Mouse (Mus musculus): ENCODE results near the gene Add3. TPM values are rescaled to one million over a fixed set of nuclear protein-coding genes. Genes with fewer than 3 reads are reported as not detected.

Gene Add3
- total and polyA plus RNA-seq, 3 experiments, result 10.9 to 89.2 (median 81.6) TPM

DNA sequence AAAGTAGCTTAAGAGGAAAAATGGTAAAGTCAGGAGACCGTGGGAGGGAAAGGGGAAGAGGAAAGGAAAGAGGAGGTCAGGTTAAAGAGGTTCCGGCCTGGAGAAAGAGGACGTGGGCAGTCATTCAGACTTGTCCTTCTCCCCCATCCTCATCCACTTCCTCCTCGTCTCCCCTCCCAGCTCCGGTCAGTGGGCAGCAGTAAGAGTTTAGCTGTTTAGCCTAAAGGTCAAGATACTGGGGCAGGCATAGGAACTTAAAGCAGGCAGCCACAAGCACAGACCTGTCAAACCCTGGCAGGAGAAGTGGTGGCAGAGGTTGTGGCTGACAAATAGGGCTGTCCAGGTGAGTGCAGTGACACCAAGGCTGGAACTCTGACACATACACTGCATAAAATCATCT lies 30.4 kb downstream of the Add3 start:
- DNase-seq (ENCODE audit: low spot score), result no peak
- Histone ChIP-seq H3K9me3 (replicated peaks) (no peaks in the 10 kb centered on the region), H3K27me3 (ENCODE audit: insufficient read depth, low read length) (no peaks in the 10 kb centered on the region), H3K4me1 (ENCODE audit: insufficient read depth, low read depth, low read length) (peaks cover 27% of the 10 kb centered on the region), H3K36me3 (replicated peaks) (peaks cover 40% of the 10 kb centered on the region), H3K4me3 (ENCODE audit: low read depth, low read length) (no peak overlapping the region)
- TF ChIP-seq POLR2AphosphoS5 (IDR thresholded peaks at IDR 0.05; ENCODE audit: insufficient replicate concordance, low read depth, low read length), result no peak
- no peak for TF ChIP-seq GATA1 (IDR thresholded peaks at IDR 0.05; ENCODE audit: borderline replicate concordance, low read length)
- TF ChIP-seq TAL1 (conservative IDR thresholded peaks at IDR 0.05; ENCODE audit: low read depth, low read length), result no peak
- TF ChIP-seq CTCF (IDR thresholded peaks at IDR 0.05; ENCODE audit: low read depth, low read length), result no peak
- TF ChIP-seq GATA2 (IDR thresholded peaks at IDR 0.05; ENCODE audit: borderline replicate concordance, low read depth, low read length), result no peak
- no peak for ATAC-seq (ENCODE audit: extremely low read depth, insufficient number of reproducible peaks, low FRiP score, poor library complexity, severe bottlenecking)

DNA sequence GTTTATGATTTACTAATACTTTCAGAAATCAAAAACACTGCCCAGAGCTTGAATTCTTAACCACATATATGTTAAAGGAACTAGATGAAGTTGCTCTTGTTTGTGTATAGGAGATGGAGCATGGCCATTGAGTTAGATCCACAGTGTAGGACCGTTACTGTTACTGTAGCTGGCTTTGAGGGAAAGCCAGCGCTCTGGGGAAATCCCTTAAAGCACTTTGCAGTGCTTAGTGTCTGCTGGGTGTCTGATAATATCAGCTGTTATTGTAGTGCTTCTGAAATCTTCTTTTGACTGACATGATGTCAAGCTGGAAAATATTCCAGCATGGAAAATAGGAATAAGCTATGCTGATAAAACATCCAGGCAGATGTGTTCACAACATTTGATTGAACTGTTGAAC lies 33.8 kb downstream of the Add3 start:
- ATAC-seq (ENCODE audit: extremely low read depth, insufficient number of reproducible peaks, low FRiP score, poor library complexity, severe bottlenecking) (no peak), DNase-seq (ENCODE audit: low spot score) (no peak)
- Histone ChIP-seq H3K36me3 (replicated peaks) (peaks cover 32% of the 10 kb centered on the region), H3K9me3 (replicated peaks) (no peaks in the 10 kb centered on the region), H3K4me1 (ENCODE audit: insufficient read depth, low read depth, low read length) (peaks cover 24% of the 10 kb centered on the region), H3K27me3 (ENCODE audit: insufficient read depth, low read length) (no peaks in the 10 kb centered on the region), H3K4me3 (ENCODE audit: low read depth, low read length) (no peak overlapping the region)
- no peak for TF ChIP-seq TAL1 (conservative IDR thresholded peaks at IDR 0.05; ENCODE audit: low read depth, low read length)
- no peak for TF ChIP-seq GATA1 (IDR thresholded peaks at IDR 0.05; ENCODE audit: borderline replicate concordance, low read length)
- no peak for TF ChIP-seq GATA2 (IDR thresholded peaks at IDR 0.05; ENCODE audit: borderline replicate concordance, low read depth, low read length)
- no peak for TF ChIP-seq CTCF (IDR thresholded peaks at IDR 0.05; ENCODE audit: low read depth, low read length)
- TF ChIP-seq POLR2AphosphoS5 (IDR thresholded peaks at IDR 0.05; ENCODE audit: insufficient replicate concordance, low read depth, low read length), result no peak

DNA sequence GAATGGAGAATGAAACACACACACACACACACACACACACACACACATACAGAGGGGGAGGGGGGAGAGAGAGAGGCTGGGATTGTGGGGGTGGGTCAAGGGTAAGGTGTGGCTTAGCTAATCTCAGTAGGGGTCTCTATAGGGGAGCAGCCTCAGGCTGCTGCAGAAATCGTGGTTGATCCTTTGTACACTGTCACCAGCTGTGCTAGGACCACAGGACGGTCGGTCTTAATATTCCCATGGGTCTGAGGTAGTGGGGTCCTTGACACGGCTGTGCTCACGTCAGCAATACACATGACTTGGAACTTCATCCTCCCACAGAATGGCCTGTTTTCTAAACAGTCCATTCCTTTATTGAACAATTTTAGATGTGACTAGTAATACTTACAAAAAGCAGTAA lies 35.3 kb downstream of the Add3 start:
- no peaks in the 10 kb centered on the region for H3K9me3 ChIP-seq (replicated peaks)
- peaks cover 33% of the 10 kb centered on the region for H3K36me3 ChIP-seq (replicated peaks)
- peaks cover 32% of the 10 kb centered on the region for H3K4me1 ChIP-seq (ENCODE audit: insufficient read depth, low read depth, low read length)
- H3K4me3 ChIP-seq (ENCODE audit: low read depth, low read length), result no peak overlapping the region
- no peak for DNase-seq (ENCODE audit: low spot score)
- ATAC-seq (ENCODE audit: extremely low read depth, insufficient number of reproducible peaks, low FRiP score, poor library complexity, severe bottlenecking), result no peak
- TF ChIP-seq GATA1 (IDR thresholded peaks at IDR 0.05; ENCODE audit: borderline replicate concordance, low read length) (no peak), CTCF (IDR thresholded peaks at IDR 0.05; ENCODE audit: low read depth, low read length) (no peak), POLR2AphosphoS5 (IDR thresholded peaks at IDR 0.05; ENCODE audit: insufficient replicate concordance, low read depth, low read length) (no peak), TAL1 (conservative IDR thresholded peaks at IDR 0.05; ENCODE audit: low read depth, low read length) (no peak), GATA2 (IDR thresholded peaks at IDR 0.05; ENCODE audit: borderline replicate concordance, low read depth, low read length) (no peak)
- H3K27me3 ChIP-seq (ENCODE audit: insufficient read depth, low read length), result no peaks in the 10 kb centered on the region

DNA sequence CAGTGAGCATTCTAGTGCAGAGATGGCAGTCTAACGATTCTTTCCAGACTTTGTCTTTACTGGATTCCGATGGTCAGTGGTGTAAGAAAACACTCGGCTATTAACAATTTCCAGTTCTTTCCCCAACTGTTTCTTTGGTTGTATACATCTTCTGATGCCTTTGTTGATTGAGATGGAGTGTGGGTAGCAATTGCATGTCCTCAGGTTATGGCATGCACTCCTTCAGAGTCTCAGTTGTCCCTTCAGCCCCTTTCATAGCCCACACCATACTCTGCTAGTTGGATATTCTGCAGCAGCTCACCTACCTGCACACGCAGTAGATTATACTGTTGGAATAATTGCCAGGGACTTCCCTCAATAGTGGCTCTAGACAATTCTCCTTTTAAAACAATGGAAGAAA lies 36.3 kb downstream of the Add3 start:
- Histone ChIP-seq H3K4me3 (ENCODE audit: low read depth, low read length) (no peak overlapping the region), H3K36me3 (replicated peaks) (peaks cover 31% of the 10 kb centered on the region), H3K9me3 (replicated peaks) (no peaks in the 10 kb centered on the region), H3K27me3 (ENCODE audit: insufficient read depth, low read length) (no peaks in the 10 kb centered on the region; the same call in 1 of the 2 replicates), H3K4me1 (ENCODE audit: insufficient read depth, low read depth, low read length) (peaks cover 35% of the 10 kb centered on the region)
- ATAC-seq (ENCODE audit: extremely low read depth, insufficient number of reproducible peaks, low FRiP score, poor library complexity, severe bottlenecking) (no peak), DNase-seq (ENCODE audit: low spot score) (no peak)
- no peak for TF ChIP-seq CTCF (IDR thresholded peaks at IDR 0.05; ENCODE audit: low read depth, low read length)
- TF ChIP-seq GATA1 (IDR thresholded peaks at IDR 0.05; ENCODE audit: borderline replicate concordance, low read length), result no peak
- TF ChIP-seq TAL1 (conservative IDR thresholded peaks at IDR 0.05; ENCODE audit: low read depth, low read length), result no peak
- TF ChIP-seq POLR2AphosphoS5 (IDR thresholded peaks at IDR 0.05; ENCODE audit: insufficient replicate concordance, low read depth, low read length), result no peak
- TF ChIP-seq GATA2 (IDR thresholded peaks at IDR 0.05; ENCODE audit: borderline replicate concordance, low read depth, low read length), result no peak

DNA sequence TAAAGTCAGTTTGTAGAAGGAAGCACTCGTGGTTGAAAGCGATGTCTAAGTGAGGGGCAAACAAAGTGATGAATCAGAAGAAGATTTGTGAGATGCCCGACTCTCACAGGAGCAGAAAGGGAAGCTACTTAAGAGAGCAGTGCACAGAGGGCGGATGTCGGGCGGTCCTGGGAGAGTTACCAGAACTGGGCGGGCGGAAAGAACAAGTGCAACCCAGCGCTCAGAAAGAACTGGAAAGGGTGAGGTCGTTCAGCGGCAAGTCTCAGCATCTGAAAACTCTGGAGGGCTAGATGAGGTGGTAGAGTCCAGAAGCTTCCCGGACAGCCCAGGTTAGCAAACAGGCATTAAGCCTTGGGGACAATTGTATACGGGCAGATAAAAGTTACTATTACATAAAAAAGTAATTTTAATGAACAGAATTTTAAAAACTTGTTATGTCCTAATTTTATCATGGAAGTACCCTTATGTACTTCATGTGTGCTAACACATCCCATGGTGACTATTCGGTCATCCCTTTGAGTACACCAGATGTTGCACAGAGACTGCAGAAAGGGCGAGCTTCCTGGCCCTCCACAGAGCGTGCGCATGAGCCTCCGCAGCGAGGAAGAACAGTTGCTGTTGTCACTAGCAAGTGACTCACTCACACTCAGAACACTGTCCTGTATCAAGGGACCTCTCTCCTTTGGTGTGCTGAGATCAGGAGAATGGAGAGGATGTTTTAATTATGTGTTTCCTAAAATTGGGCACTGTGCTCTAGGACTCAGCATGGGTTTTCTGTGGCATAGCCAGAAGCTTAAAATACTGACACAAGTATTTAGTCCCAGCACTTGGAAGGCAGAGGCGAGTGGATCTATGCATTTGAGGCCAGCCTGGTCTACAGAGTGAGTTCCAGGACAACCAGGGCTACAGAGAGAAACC lies 38.6 kb downstream of the Add3 start:
- DNase-seq (ENCODE audit: low spot score) (no peak), ATAC-seq (ENCODE audit: extremely low read depth, insufficient number of reproducible peaks, low FRiP score, poor library complexity, severe bottlenecking) (no peak)
- Histone ChIP-seq H3K9me3 (replicated peaks) (no peaks in the 10 kb centered on the region), H3K36me3 (replicated peaks) (peaks cover 27% of the 10 kb centered on the region), H3K27me3 (ENCODE audit: insufficient read depth, low read length) (no peaks in the 10 kb centered on the region; the same call in 1 of the 2 replicates), H3K4me3 (ENCODE audit: low read depth, low read length) (peak overlapping the region; percentile 14; the same call in 1 of the 2 replicates), H3K4me1 (ENCODE audit: insufficient read depth, low read depth, low read length) (peaks cover 47% of the 10 kb centered on the region)
- no peak for TF ChIP-seq POLR2AphosphoS5 (IDR thresholded peaks at IDR 0.05; ENCODE audit: insufficient replicate concordance, low read depth, low read length)
- TF ChIP-seq GATA1 (IDR thresholded peaks at IDR 0.05; ENCODE audit: borderline replicate concordance, low read length), result no peak
- TF ChIP-seq CTCF (IDR thresholded peaks at IDR 0.05; ENCODE audit: low read depth, low read length), result no peak
- no peak for TF ChIP-seq GATA2 (IDR thresholded peaks at IDR 0.05; ENCODE audit: borderline replicate concordance, low read depth, low read length)
- TF ChIP-seq TAL1 (conservative IDR thresholded peaks at IDR 0.05; ENCODE audit: low read depth, low read length), result no peak

DNA sequence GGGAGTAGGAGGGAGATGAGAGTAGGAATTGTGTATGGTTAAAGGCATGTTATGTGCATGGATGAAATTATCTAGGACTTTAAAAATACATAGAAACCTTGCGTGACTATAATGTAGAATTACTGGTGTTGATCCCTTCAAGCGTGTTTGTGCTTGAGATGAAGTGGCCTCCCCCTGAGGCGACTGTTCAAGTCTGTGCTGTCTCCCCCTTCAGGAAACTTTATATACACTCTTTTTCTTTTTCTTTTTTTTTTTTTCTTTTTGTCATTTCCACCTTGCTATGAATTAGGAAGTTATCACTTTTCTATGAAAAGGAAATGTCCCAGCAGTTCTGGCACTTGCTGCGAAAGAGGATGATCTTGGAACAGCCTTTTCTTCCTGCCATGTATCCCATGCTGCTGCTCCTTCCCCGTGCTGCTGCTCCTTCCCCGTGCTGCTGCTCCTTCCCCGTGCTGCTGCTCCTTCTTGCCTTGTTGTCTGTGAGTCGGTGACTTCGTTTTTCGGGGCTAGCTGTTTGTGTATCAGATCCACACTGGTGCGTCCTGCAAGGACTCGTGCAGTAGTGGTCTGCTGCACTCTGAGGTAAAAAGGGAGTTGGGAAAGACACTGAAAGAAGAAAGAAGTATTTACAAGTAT lies 40.0 kb downstream of the Add3 start:
- peaks cover 60% of the 10 kb centered on the region for H3K4me1 ChIP-seq (ENCODE audit: insufficient read depth, low read depth, low read length)
- no peaks in the 10 kb centered on the region; the same call in 1 of the 2 replicates for H3K27me3 ChIP-seq (ENCODE audit: insufficient read depth, low read length)
- no peak overlapping the region for H3K4me3 ChIP-seq (ENCODE audit: low read depth, low read length)
- no peaks in the 10 kb centered on the region for H3K9me3 ChIP-seq (replicated peaks)
- peaks cover 28% of the 10 kb centered on the region for H3K36me3 ChIP-seq (replicated peaks)
- no peak for TF ChIP-seq GATA2 (IDR thresholded peaks at IDR 0.05; ENCODE audit: borderline replicate concordance, low read depth, low read length)
- TF ChIP-seq TAL1 (conservative IDR thresholded peaks at IDR 0.05; ENCODE audit: low read depth, low read length), result no peak
- no peak for TF ChIP-seq POLR2AphosphoS5 (IDR thresholded peaks at IDR 0.05; ENCODE audit: insufficient replicate concordance, low read depth, low read length)
- no peak for TF ChIP-seq CTCF (IDR thresholded peaks at IDR 0.05; ENCODE audit: low read depth, low read length)
- TF ChIP-seq GATA1 (IDR thresholded peaks at IDR 0.05; ENCODE audit: borderline replicate concordance, low read length), result no peak
- no peak for DNase-seq (ENCODE audit: low spot score)
- ATAC-seq (ENCODE audit: extremely low read depth, insufficient number of reproducible peaks, low FRiP score, poor library complexity, severe bottlenecking), result no peak
